Mouse (Mus musculus): ENCODE results near the gene Plpp3. TPM values are rescaled to one million over a fixed set of nuclear protein-coding genes. Genes with fewer than 3 reads are reported as not detected.
A peak's percentile ranks its signal among the peaks of the same experiment; 100 is the strongest.

Plpp3 gene
- polyA plus RNA-seq, 1 experiment from 2014 or later = 36.9 TPM

DNA sequence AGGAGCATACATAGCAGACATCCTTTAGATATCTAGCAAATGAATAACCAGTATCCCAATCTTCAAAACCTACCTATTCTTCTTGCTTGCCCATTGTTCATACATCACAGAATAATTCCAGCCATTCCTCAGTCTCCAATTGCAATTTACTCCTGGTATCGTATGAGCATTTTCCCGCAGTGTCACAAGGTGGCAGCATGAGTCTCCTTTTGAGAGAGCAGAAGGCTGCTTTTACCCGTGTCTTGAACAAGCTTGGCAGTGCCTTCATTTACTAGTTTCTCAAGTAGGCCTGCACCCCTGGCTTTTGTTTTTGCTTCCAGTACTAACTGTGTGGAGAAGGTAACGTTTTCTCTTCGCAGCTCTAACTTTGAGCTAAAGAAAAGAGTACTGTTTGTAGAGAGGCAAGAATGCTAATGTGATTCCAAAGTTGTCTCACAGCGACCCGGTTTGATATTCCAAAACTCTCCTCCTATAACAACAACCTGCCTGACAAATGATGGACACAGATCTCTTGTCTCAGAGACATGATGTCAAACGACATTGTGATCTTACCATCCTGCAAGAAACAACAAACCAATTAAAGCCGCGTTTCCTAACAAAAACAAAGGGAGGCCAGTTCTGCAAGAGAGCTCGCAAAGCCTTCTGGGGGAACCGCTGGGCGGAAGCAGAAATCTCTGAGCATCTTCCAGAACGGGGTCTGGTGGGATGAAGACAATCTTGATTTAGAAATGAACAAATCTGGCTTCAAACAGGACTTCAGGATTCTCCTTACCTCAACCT, 5.0 kb upstream of the Plpp3 start:
- H3K27ac ChIP-seq (ENCODE audit: low read depth) = no peak overlapping the region
- 0 out of 2 replicates have a peak, but pooled peaks cover 2% of the 10 kb centered on the region for H3K27me3 ChIP-seq (replicated peaks; ENCODE audit: control insufficient read depth, insufficient read depth, low read length)
- no peaks in the 10 kb centered on the region for H3K4me1 ChIP-seq (replicated peaks; ENCODE audit: control insufficient read depth, insufficient read depth, low read length)
- no peak overlapping the region for H3K4me2 ChIP-seq (ENCODE audit: low read length)
- no peaks in the 10 kb centered on the region for H3K9me3 ChIP-seq (ENCODE audit: control insufficient read depth, low read length)
- 44% methylated on average over 14 of the region's 14 CpGs for WGBS
- ATAC-seq (replicated peaks; ENCODE audit: low FRiP score, low TSS enrichment, low read depth) = no peak; the same call in 1 of the 2 replicates
- peak; percentile 83 for DNase-seq (ENCODE audit: low spot score)
- H3K36me3 ChIP-seq (ENCODE audit: control insufficient read depth, insufficient read depth, low read length) = no peaks in the 10 kb centered on the region
- H3K9ac ChIP-seq (ENCODE audit: low read length) = no peak overlapping the region
- no peak overlapping the region for H3K4me3 ChIP-seq (ENCODE audit: low read depth, low read length)

DNA sequence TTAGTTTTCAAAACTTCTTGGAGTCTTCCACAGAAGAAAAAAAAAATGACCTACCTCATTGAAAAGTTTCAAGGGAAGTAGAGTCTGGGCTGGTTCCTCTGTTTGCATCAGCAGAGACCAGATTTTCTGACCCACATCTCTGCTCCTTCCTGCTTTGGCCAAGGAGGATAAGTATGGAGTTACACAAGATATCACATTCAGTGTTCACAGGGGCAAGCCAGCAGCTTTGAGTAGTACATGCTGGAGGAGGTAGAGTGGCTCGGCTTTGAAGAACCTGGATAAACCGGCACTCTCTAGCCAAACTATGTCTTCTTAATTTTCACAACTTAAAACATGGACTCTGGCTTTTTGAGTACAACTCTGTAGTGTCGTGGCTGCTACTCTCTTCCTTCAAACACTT, 3.9 kb upstream of the Plpp3 start:
- 0 out of 2 replicates have a peak, but pooled peaks cover 2% of the 10 kb centered on the region for H3K27me3 ChIP-seq (replicated peaks; ENCODE audit: control insufficient read depth, insufficient read depth, low read length)
- DNase-seq (ENCODE audit: low spot score) (no peak), ATAC-seq (replicated peaks; ENCODE audit: low FRiP score, low TSS enrichment, low read depth) (no peak)
- no peak overlapping the region for H3K27ac ChIP-seq (ENCODE audit: low read depth)
- H3K4me1 ChIP-seq (replicated peaks; ENCODE audit: control insufficient read depth, insufficient read depth, low read length) = no peaks in the 10 kb centered on the region
- H3K9me3 ChIP-seq (ENCODE audit: control insufficient read depth, low read length) = no peaks in the 10 kb centered on the region
- H3K4me3 ChIP-seq (ENCODE audit: low read depth, low read length) = no peak overlapping the region
- H3K36me3 ChIP-seq (ENCODE audit: control insufficient read depth, insufficient read depth, low read length) = no peaks in the 10 kb centered on the region
- WGBS = 82% methylated on average over 3 of the region's 3 CpGs
- no peak overlapping the region for H3K9ac ChIP-seq (ENCODE audit: low read length)
- no peak overlapping the region for H3K4me2 ChIP-seq (ENCODE audit: low read length)

DNA sequence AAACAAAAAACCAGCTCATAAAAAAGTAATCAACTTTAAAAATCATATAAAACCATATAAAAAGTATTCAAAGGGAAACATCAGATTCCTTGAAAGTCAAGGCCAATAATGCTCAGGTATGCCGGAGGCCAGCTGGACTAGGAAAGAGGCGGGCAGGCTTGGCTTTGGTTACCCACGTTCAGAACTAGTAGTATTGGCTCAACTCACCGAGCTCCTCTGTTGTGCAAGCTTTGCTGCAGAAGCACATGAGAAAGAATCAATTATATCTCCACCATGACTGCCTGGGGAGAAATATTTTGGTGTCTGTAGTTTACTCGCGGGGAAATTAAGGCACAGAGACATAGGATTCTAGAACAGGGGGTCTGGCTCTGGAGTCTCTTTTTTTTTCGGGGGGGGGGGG, 866 bp upstream of the Plpp3 start:
- no peak for DNase-seq (ENCODE audit: low spot score)
- H3K9me3 ChIP-seq (ENCODE audit: control insufficient read depth, low read length) = no peaks in the 10 kb centered on the region
- WGBS = 78% methylated on average over 7 of the region's 7 CpGs
- no peak for ATAC-seq (replicated peaks; ENCODE audit: low FRiP score, low TSS enrichment, low read depth)
- no peak overlapping the region for H3K27ac ChIP-seq (ENCODE audit: low read depth)
- peaks cover 3% of the 10 kb centered on the region; the same call in 1 of the 2 replicates for H3K36me3 ChIP-seq (ENCODE audit: control insufficient read depth, insufficient read depth, low read length)
- H3K9ac ChIP-seq (ENCODE audit: low read length) = no peak overlapping the region
- no peak overlapping the region for H3K4me3 ChIP-seq (ENCODE audit: low read depth, low read length)
- no peak overlapping the region for H3K4me2 ChIP-seq (ENCODE audit: low read length)
- H3K27me3 ChIP-seq (replicated peaks; ENCODE audit: control insufficient read depth, insufficient read depth, low read length) = 0 out of 2 replicates have a peak, but pooled peaks cover 2% of the 10 kb centered on the region
- H3K4me1 ChIP-seq (replicated peaks; ENCODE audit: control insufficient read depth, insufficient read depth, low read length) = peaks cover 5% of the 10 kb centered on the region

DNA sequence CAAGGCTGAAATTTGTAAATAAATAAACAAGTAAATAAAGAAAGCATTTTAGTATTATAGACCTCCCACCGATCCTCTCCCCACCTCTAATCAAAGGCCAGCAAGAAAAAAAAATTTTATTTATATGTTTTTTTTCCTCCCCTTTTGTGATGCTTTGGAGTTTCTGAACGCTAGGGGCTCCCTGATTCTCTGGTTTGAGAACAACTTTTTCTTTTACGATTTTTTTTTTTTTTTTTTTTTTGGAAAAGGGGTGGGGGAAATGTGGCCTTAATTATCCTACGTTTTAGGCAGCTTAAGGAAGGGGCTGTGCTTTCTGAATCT, 232 bp upstream of the Plpp3 start:
- H3K27me3 ChIP-seq (replicated peaks; ENCODE audit: control insufficient read depth, insufficient read depth, low read length) = 0 out of 2 replicates have a peak, but pooled peaks cover 2% of the 10 kb centered on the region
- no peak for DNase-seq (ENCODE audit: low spot score)
- peak overlapping the region; percentile 95 for H3K27ac ChIP-seq (ENCODE audit: low read depth)
- no peaks in the 10 kb centered on the region for H3K9me3 ChIP-seq (ENCODE audit: control insufficient read depth, low read length)
- peak overlapping the region; percentile 55 for H3K4me2 ChIP-seq (ENCODE audit: low read length)
- H3K4me1 ChIP-seq (replicated peaks; ENCODE audit: control insufficient read depth, insufficient read depth, low read length) = peaks cover 5% of the 10 kb centered on the region
- peak overlapping the region; percentile 89 for H3K9ac ChIP-seq (ENCODE audit: low read length)
- H3K36me3 ChIP-seq (ENCODE audit: control insufficient read depth, insufficient read depth, low read length) = peaks cover 9% of the 10 kb centered on the region; the same call in 1 of the 2 replicates
- peak overlapping the region; percentile 70 for H3K4me3 ChIP-seq (ENCODE audit: low read depth, low read length)
- ATAC-seq (replicated peaks; ENCODE audit: low FRiP score, low TSS enrichment, low read depth) = no peak
- 3% methylated on average over 4 of the region's 4 CpGs for WGBS

DNA sequence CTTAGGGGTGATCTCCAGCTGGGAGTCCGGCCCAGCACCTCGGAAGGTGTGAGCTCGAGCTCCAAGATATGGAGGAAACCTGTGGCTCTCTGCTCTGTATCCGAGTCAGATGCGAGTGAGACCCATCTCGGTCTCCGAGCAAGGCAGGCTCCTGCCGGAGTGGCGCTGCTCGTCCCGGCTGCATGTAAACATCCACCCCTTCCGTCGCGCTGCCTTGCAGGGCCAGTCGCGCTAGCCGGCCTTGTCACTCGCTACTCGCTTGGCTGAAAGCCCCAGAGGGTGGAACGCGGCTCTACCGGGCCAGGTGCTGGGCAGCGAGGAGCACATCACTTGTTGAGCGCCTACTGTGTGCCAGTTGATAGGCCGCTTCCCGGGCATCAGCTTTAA, 1.0 kb downstream of the Plpp3 start:
- H3K4me3 ChIP-seq (ENCODE audit: low read depth, low read length) = peak overlapping the region; percentile 70

DNA sequence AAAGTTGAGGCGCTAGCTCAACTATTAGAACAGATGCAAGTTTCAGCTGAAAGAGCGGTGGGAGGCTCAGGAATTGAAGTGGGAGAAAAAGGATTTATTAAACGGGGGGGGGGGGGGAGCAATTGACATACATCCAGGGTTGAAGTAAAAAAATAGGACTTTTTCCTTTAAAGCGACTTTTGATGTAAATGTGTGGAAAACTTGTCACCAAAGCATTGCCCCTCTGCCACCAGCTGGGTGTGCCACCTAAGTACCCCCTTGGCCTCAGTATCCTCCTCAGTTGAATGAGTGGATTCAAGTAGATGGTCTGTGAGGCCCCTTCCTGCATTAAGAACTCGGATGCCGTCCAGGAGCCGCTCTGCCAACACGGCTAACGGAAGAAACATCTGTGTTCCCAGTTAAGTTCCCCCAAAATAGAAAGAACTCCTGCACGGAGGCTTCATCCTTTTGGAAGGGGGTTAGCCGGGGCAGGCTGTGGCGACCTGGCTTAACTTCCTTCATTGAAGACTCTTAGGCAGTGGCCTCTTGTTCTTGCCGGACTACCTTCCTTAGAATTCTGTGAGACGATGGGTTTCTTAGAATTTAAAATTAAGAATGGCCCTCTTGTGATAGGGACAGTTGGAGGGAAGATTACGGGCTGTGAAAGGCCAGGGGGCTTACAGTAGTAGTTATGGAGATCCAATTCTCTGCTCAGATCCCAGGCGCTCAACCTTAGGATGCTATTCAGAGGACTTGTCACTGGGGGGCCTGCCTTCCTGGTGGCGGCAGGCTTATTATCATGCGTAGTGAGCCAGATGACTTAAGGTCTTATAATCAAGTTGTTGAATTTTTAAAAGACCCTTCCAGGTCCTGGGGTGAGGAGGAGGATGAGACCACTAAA, 1.7 kb downstream of the Plpp3 start:
- DNase-seq (ENCODE audit: low spot score) = peak; percentile 62

More for the DNA sequence above, 1.0 kb downstream of the Plpp3 start:
- H3K27ac ChIP-seq (ENCODE audit: low read depth) = peak overlapping the region; percentile 95
- H3K4me2 ChIP-seq (ENCODE audit: low read length) = peak overlapping the region; percentile 55
- peak overlapping the region; percentile 89 for H3K9ac ChIP-seq (ENCODE audit: low read length)
- H3K9me3 ChIP-seq (ENCODE audit: control insufficient read depth, low read length) = no peaks in the 10 kb centered on the region
- peaks cover 10% of the 10 kb centered on the region; the same call in 1 of the 2 replicates for H3K36me3 ChIP-seq (ENCODE audit: control insufficient read depth, insufficient read depth, low read length)
- ATAC-seq (replicated peaks; ENCODE audit: low FRiP score, low TSS enrichment, low read depth) (peak; percentile 76), DNase-seq (ENCODE audit: low spot score) (peak; percentile 90)
- peaks cover 5% of the 10 kb centered on the region for H3K4me1 ChIP-seq (replicated peaks; ENCODE audit: control insufficient read depth, insufficient read depth, low read length)
- WGBS = 0% methylated on average over 22 of the region's 26 CpGs
- H3K27me3 ChIP-seq (replicated peaks; ENCODE audit: control insufficient read depth, insufficient read depth, low read length) = 0 out of 2 replicates have a peak, but pooled peaks cover 2% of the 10 kb centered on the region

DNA sequence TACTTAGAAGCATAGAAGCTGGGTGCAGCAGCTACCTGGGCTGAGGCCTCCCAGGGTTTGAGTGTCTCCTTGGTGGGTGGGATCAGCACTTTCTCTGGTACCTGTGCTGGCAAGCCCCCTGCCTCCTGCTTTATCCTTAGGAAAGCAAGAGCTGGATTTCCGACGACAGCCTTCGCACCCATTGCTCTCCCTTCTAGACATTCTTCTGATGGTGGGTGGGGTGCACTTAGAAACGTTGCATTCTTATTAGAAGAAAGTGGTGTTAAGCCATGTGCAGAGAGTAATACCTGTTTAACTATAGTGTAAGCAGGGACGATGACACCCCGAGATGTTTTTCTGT, 2.4 kb downstream of the Plpp3 start:
- no peaks in the 10 kb centered on the region for H3K9me3 ChIP-seq (ENCODE audit: control insufficient read depth, low read length)
- peak overlapping the region; percentile 55 for H3K4me2 ChIP-seq (ENCODE audit: low read length)
- DNase-seq (ENCODE audit: low spot score) (peak; percentile 50), ATAC-seq (replicated peaks; ENCODE audit: low FRiP score, low TSS enrichment, low read depth) (no peak)
- WGBS = 27% methylated on average over 6 of the region's 6 CpGs
- H3K4me1 ChIP-seq (replicated peaks; ENCODE audit: control insufficient read depth, insufficient read depth, low read length) = peaks cover 5% of the 10 kb centered on the region
- 0 out of 2 replicates have a peak overlapping the region, but pooled peaks have one; percentile 89 for H3K9ac ChIP-seq (ENCODE audit: low read length)
- H3K4me3 ChIP-seq (ENCODE audit: low read depth, low read length) = peak overlapping the region; percentile 70
- H3K36me3 ChIP-seq (ENCODE audit: control insufficient read depth, insufficient read depth, low read length) = peaks cover 10% of the 10 kb centered on the region; the same call in 1 of the 2 replicates
- H3K27me3 ChIP-seq (replicated peaks; ENCODE audit: control insufficient read depth, insufficient read depth, low read length) = no peaks in the 10 kb centered on the region
- no peak overlapping the region for H3K27ac ChIP-seq (ENCODE audit: low read depth)

More for the DNA sequence above, 1.7 kb downstream of the Plpp3 start:
- no peaks in the 10 kb centered on the region for H3K27me3 ChIP-seq (replicated peaks; ENCODE audit: control insufficient read depth, insufficient read depth, low read length)
- H3K4me3 ChIP-seq (ENCODE audit: low read depth, low read length) = peak overlapping the region; percentile 70
- no peak for ATAC-seq (replicated peaks; ENCODE audit: low FRiP score, low TSS enrichment, low read depth)
- H3K36me3 ChIP-seq (ENCODE audit: control insufficient read depth, insufficient read depth, low read length) = peaks cover 10% of the 10 kb centered on the region; the same call in 1 of the 2 replicates
- H3K9ac ChIP-seq (ENCODE audit: low read length) = peak overlapping the region; percentile 89
- H3K4me2 ChIP-seq (ENCODE audit: low read length) = peak overlapping the region; percentile 55
- H3K27ac ChIP-seq (ENCODE audit: low read depth) = peak overlapping the region; percentile 95
- WGBS = 6% methylated on average over 18 of the region's 18 CpGs
- H3K9me3 ChIP-seq (ENCODE audit: control insufficient read depth, low read length) = no peaks in the 10 kb centered on the region
- H3K4me1 ChIP-seq (replicated peaks; ENCODE audit: control insufficient read depth, insufficient read depth, low read length) = peaks cover 5% of the 10 kb centered on the region

DNA sequence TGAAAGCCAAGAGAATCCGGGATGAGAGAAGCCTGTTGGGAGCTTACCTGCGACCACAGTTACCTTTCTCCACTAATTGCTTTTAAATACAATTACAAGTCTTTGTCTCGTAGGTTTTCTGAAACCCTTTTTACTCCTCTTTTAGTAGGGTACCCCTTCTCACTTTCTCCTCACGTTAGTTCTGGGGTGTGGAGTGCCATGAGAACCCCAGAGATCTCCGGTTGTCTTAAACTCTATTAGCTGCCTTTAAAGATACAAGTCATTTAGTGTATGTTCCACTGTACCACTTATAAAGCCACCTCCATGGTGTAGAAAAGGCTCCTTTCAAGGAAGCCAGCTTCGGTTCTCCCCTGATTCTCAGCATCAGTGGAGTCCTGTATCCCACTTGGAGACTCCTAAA, 3.3 kb downstream of the Plpp3 start:
- Histone ChIP-seq H3K27me3 (replicated peaks; ENCODE audit: control insufficient read depth, insufficient read depth, low read length) (no peaks in the 10 kb centered on the region), H3K36me3 (ENCODE audit: control insufficient read depth, insufficient read depth, low read length) (peaks cover 10% of the 10 kb centered on the region; the same call in 1 of the 2 replicates), H3K4me2 (ENCODE audit: low read length) (0 out of 2 replicates have a peak overlapping the region, but pooled peaks have one; percentile 6), H3K4me1 (replicated peaks; ENCODE audit: control insufficient read depth, insufficient read depth, low read length) (peaks cover 5% of the 10 kb centered on the region), H3K9ac (ENCODE audit: low read length) (no peak overlapping the region), H3K9me3 (ENCODE audit: control insufficient read depth, low read length) (no peaks in the 10 kb centered on the region), H3K27ac (ENCODE audit: low read depth) (no peak overlapping the region), H3K4me3 (ENCODE audit: low read depth, low read length) (no peak overlapping the region)
- ATAC-seq (replicated peaks; ENCODE audit: low FRiP score, low TSS enrichment, low read depth) = no peak
- peak; percentile 18 for DNase-seq (ENCODE audit: low spot score)
- 86% methylated on average over 6 of the region's 6 CpGs for WGBS
